Mouse (Mus musculus) midbrain, embryonic 11.5 days (tissue): Measurements from ENCODE around the gene Chpf. TPM values are rescaled to one million over a fixed set of nuclear protein-coding genes. Genes with fewer than 3 reads are reported as not detected.
A peak's percentile ranks its signal among the peaks of the same experiment; 100 is the strongest.

Source experiments
- ATAC-seq: fragments of 200-750 bp; cut with Nextera tagmentation; 2 replicates; pipeline ENCODE4 v1.8.0; 2017; ENCODE audit warnings: moderate TSS enrichment, moderate library complexity; ENCODE audit not compliant: low FRiP score
- DNase-seq: peaks from one replicate; pipeline ENCODE4 v3.0.0; 2015; ENCODE audit warnings: low spot score; ENCODE audit errors: missing footprints
- H3K27ac ChIP-seq: fragments of 300-500 bp; sonication (generic); 2 replicates; pipeline ENCODE4 v1.5.1; 2014; ENCODE audit warnings: low read depth, low read length
- H3K27me3 ChIP-seq: fragments of 300-500 bp; sonication (generic); 2 replicates; pipeline ENCODE4 v1.6.1; 2014; ENCODE audit warnings: mild to moderate bottlenecking, low read length, moderate library complexity, mixed read lengths; ENCODE audit not compliant: control insufficient read depth, insufficient read depth
- H3K36me3 ChIP-seq: fragments of 300-500 bp; sonication (generic); 2 replicates; pipeline ENCODE4 v1.6.1; 2014; ENCODE audit warnings: mild to moderate bottlenecking, low read length, moderate library complexity, mixed read lengths; ENCODE audit not compliant: control insufficient read depth, insufficient read depth
- H3K4me1 ChIP-seq: fragments of 300-500 bp; sonication (generic); 2 replicates; pipeline ENCODE4 v1.6.1; 2014; ENCODE audit warnings: low read length; ENCODE audit not compliant: control insufficient read depth, insufficient read depth
- H3K4me2 ChIP-seq: fragments of 300-500 bp; sonication (generic); 2 replicates; pipeline ENCODE4 v1.6.1; 2014; ENCODE audit warnings: mild to moderate bottlenecking, moderate library complexity
- H3K4me3 ChIP-seq: fragments of 300-500 bp; sonication (generic); 2 replicates; pipeline ENCODE4 v1.5.1; 2014; ENCODE audit warnings: low read depth, low read length
- H3K9ac ChIP-seq: fragments of 300-500 bp; sonication (generic); 2 replicates; pipeline ENCODE4 v1.6.1; 2014; ENCODE audit warnings: low read length
- H3K9me3 ChIP-seq: fragments of 300-500 bp; sonication (generic); 2 replicates; pipeline ENCODE4 v1.6.1; 2016; ENCODE audit warnings: low read length; ENCODE audit not compliant: control insufficient read depth
- WGBS: fragments of 180-500 bp; shearing (Covaris S2); extraction: QIAGEN DNeasy Blood & Tissue Kit; methylation state at CpG from one replicate; pipeline ENCODE4 v1.1.7; 2014; 5-methylcytosine and 5-hydroxymethylcytosine counted together
- polyA plus RNA-seq: library from polyadenylated mRNA; unstranded; fragments of >200 nt; fragmentation: Nextera tagmentation; extraction: Ambion mirVana; gene quantifications from 2 replicates; pipeline ENCODE4 v1.2.1, GENCODE M21; 2014

Chpf gene
- polyA plus RNA-seq, 1 experiment from 2014 or later: 20.8 TPM

GRCm38 (mm10) chr1:75511437-75512210 is 32.5 kb upstream of the Chpf start:
- Histone ChIP-seq H3K27ac (no peak overlapping the region), H3K4me2 (no peak overlapping the region), H3K36me3 (no peaks in the 10 kb centered on the region), H3K9ac (no peak overlapping the region), H3K9me3 (no peaks in the 10 kb centered on the region), H3K4me1 (peaks cover under 1% of the 10 kb centered on the region; the same call in 1 of the 2 replicates), H3K4me3 (no peak overlapping the region), H3K27me3 (peaks cover 3% of the 10 kb centered on the region; the same call in 1 of the 2 replicates)
- DNase-seq: peak; percentile 70
- WGBS: 55% methylated on average over 4 of the region's 4 CpGs
- no peak for ATAC-seq

DNA sequence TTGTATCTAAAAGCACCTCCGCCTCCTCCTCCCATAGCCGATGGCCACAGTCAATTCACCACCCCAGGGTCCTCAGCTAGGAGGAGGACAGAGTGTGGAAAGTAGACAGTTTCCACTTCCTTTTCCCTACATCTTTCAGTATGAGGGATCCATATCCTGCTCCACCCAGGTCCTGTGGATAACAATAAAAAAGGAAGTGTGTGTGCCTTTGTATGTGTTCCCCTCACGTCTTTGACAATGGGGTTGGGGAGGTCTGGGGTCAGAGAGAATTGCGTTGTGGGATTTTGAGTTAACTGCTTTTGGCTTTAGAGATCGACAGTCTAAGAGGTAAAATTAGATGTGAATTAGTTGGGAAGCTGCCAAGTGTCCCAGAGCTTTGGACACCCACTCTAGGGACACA is 31.0 kb upstream of the Chpf start:
- DNase-seq: peak; percentile 65
- 77% methylated on average over 5 of the region's 5 CpGs for WGBS

DNA sequence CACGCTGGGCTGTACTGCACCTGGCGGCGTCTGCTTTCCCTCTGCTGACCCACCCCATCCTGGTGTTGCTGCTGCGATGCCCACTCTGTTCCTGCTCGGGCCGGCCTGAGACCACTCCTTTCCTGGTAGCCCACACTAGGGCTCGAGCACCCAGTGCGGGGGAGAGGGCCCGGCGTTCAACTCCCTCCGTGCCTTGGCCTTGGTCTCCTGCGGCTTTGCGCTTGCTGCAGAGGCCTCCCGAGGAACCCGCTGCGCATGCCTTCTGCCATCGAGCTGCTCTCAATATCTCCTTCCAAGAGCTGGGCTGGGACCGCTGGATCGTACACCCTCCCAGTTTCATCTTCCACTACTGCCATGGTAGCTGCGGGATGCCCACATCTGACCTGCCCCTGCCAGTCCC is 30.5 kb upstream of the Chpf start:
- Histone ChIP-seq H3K4me1 (peaks cover 4% of the 10 kb centered on the region), H3K4me2 (no peak overlapping the region), H3K36me3 (no peaks in the 10 kb centered on the region), H3K4me3 (no peak overlapping the region), H3K27me3 (peaks cover 3% of the 10 kb centered on the region; the same call in 1 of the 2 replicates), H3K27ac (no peak overlapping the region), H3K9ac (no peak overlapping the region), H3K9me3 (no peaks in the 10 kb centered on the region)
- 49% methylated on average over 17 of the region's 20 CpGs for WGBS
- no peak for ATAC-seq
- DNase-seq: peak; percentile 44

More for the DNA sequence above, 31.0 kb upstream of the Chpf start:
- no peaks in the 10 kb centered on the region for H3K36me3 ChIP-seq
- no peak overlapping the region for H3K27ac ChIP-seq
- peaks cover 3% of the 10 kb centered on the region; the same call in 1 of the 2 replicates for H3K27me3 ChIP-seq
- no peak overlapping the region for H3K4me2 ChIP-seq
- no peak for ATAC-seq
- peaks cover 4% of the 10 kb centered on the region for H3K4me1 ChIP-seq
- H3K4me3 ChIP-seq: no peak overlapping the region
- H3K9ac ChIP-seq: no peak overlapping the region
- H3K9me3 ChIP-seq: no peaks in the 10 kb centered on the region

DNA sequence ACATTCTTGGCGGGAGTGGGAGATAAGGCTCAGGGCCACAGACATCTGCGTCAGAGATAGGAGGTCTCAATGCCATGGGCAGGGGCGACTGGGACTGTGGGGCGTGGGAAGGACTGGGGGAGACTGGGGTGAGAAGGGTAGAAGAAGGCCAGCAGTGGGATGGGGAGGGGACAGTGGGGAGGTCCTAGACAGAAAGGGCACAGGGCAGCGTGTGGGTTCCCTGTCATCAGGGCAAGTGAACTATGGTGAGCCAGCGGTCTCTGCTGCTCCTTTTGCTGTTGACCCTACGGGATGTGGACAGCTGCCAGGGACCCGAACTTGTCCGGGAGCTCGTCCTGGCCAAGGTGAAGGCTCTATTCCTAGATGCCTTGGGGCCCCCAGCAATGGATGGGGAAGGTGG is 27.9 kb upstream of the Chpf start, which contains the start of gene Inha:
Gene Inha (plus strand): TSS at position 72 of the 400 bp plus-strand sequence.
- WGBS: 81% methylated on average over 10 of the region's 10 CpGs
- H3K4me2 ChIP-seq: peak within 1 kb of the TSS; percentile 68
- H3K9ac ChIP-seq: peak within 1 kb of the TSS; percentile 97
- no peak; the same call in 1 of the 2 replicates for ATAC-seq
- peaks cover 9% of the 10 kb centered on the region; the same call in 1 of the 2 replicates for H3K27me3 ChIP-seq
- peak within 1 kb of the TSS; percentile 65 for H3K27ac ChIP-seq
- H3K4me3 ChIP-seq: peak within 1 kb of the TSS; percentile 77
- H3K4me1 ChIP-seq: peaks cover 7% of the 10 kb centered on the region
- peak; percentile 84 for DNase-seq
- H3K36me3 ChIP-seq: 0 out of 2 replicates have a peak, but pooled peaks cover 2% of the 10 kb centered on the region
- no peaks in the 10 kb centered on the region for H3K9me3 ChIP-seq

- peaks cover 7% of the 10 kb centered on the region for H3K4me1 ChIP-seq
- no peaks in the 10 kb centered on the region for H3K9me3 ChIP-seq
- WGBS: under 1% methylated on average over 50 of the region's 65 CpGs
These were observed 27.1 kb upstream of the Chpf start, which contains the start of gene Obsl1 for GRCm38 (mm10) chr1:75505956-75506831. Gene Obsl1, minus strand, starts transcription at chr1:75506452.

DNA sequence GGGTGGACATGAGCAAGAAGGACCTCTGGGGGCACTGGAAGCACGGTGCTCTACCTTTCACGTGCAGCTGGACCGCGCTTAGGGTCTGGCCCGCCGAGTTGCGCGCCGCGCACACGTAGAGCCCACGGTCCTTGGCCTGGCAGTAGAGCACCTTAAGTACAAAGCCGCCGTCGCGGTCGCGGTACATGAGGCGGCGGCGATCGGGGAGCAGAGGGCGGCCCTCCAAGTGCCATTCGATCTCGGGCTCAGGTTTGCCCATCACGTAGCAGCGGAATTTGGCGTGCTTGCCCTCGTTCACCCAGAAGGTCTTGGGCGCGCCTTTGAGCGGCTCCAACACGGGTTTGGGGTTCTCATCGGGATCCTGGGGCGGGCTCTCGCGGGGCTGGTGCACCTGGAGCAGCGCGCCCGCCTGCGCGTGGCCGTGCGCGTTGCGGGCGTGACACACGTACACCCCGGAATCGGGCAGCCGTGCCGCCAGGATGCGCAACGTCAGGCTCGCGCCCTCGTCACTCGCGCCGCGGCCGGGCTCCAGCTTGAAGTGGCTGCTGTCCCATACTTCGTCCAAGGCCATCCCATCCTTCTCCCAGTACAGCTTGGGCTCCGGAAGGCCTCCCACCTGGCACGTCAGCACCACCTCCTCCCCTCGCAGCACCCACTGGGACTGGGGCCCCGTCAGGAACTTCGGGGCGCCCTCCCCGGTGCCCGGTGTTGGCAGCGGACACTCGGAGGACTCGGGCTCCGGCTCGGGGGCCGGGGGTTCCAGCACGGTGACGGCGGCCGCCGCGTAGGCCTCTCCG is 26.2 kb upstream of the Chpf start:
- peak; percentile 97 for DNase-seq
- 1% methylated on average over 82 of the region's 84 CpGs for WGBS
- Histone ChIP-seq H3K9ac (peak overlapping the region; percentile 97), H3K4me2 (peak overlapping the region; percentile 68), H3K9me3 (no peaks in the 10 kb centered on the region), H3K4me3 (peak overlapping the region; percentile 77), H3K36me3 (peaks cover 16% of the 10 kb centered on the region), H3K27ac (peak overlapping the region; percentile 65; the same call in 1 of the 2 replicates), H3K4me1 (peaks cover 7% of the 10 kb centered on the region), H3K27me3 (peaks cover 9% of the 10 kb centered on the region; the same call in 1 of the 2 replicates)
- peak; percentile 70 for ATAC-seq

More at GRCm38 (mm10) chr1:75505956-75506831, 27.1 kb upstream of the Chpf start, which contains the start of gene Obsl1:
- Histone ChIP-seq H3K27me3 (peaks cover 9% of the 10 kb centered on the region; the same call in 1 of the 2 replicates), H3K27ac (peak within 1 kb of the TSS; percentile 65), H3K4me2 (peak within 1 kb of the TSS; percentile 68), H3K36me3 (peaks cover 9% of the 10 kb centered on the region), H3K4me3 (peak within 1 kb of the TSS; percentile 77), H3K9ac (peak within 1 kb of the TSS; percentile 97)
- DNase-seq (peak; percentile 97), ATAC-seq (peak; percentile 83)

DNA sequence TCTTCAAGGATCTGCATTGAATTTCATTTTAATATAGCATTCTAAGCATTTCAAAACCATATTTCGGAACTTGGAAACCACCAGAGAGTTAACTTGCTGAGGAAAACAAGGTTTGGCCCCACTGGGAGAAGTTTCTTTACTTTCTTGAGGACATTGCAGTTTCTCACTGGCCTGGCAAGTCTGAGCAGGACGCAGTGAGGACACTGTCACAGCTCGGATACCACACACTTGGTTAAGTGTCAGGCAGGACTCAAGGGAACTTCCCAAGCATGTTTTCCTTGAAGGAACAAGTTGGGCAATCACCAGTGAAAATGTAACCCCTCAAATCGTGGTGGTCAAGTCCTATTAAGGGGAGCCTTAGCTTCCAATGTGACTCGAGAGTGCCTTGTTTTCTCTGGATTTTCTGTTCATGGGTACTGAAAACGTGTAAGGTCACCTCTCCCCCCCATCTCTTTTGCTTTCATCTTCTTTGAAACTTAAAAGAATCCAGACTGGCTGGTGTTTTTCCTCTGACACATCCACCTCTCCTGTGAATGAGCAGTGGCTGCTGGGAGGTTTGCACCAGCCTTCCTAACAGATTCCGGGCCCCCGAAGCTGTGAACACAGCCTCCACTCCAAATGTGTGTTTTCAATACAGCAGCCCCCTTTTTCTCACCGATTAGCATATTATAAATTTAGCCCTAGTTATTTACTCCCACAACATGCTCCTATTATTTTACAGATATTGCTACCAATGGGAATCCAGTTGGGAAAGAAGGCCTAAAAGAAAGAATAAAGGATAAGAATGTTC is 25.3 kb upstream of the Chpf start:
- peak overlapping the region; percentile 68 for H3K4me2 ChIP-seq
- no peaks in the 10 kb centered on the region for H3K9me3 ChIP-seq
- H3K36me3 ChIP-seq: peaks cover 19% of the 10 kb centered on the region
- H3K4me1 ChIP-seq: peaks cover 7% of the 10 kb centered on the region
- peak overlapping the region; percentile 77; the same call in 1 of the 2 replicates for H3K4me3 ChIP-seq
- DNase-seq (peak; percentile 35), ATAC-seq (no peak)
- H3K27ac ChIP-seq: no peak overlapping the region
- 64% methylated on average over 9 of the region's 9 CpGs for WGBS
- H3K9ac ChIP-seq: peak overlapping the region; percentile 97; the same call in 1 of the 2 replicates
- H3K27me3 ChIP-seq: peaks cover 9% of the 10 kb centered on the region; the same call in 1 of the 2 replicates

GRCm38 (mm10) chr1:75503651-75503980 is 24.5 kb upstream of the Chpf start:
- no peak for DNase-seq
- no peak overlapping the region for H3K27ac ChIP-seq
- no peak for ATAC-seq
- H3K27me3 ChIP-seq: peaks cover 9% of the 10 kb centered on the region; the same call in 1 of the 2 replicates
- peaks cover 20% of the 10 kb centered on the region for H3K36me3 ChIP-seq
- no peak overlapping the region for H3K4me3 ChIP-seq
- no peaks in the 10 kb centered on the region for H3K9me3 ChIP-seq
- no peak overlapping the region for H3K9ac ChIP-seq
- H3K4me1 ChIP-seq: peaks cover 7% of the 10 kb centered on the region
- WGBS: 63% methylated on average over 23 of the region's 23 CpGs
- H3K4me2 ChIP-seq: no peak overlapping the region
